Mouse (Mus musculus): ENCODE data around the gene Ltf. TPM values are rescaled to one million over a fixed set of nuclear protein-coding genes. Genes with fewer than 3 reads are reported as not detected.

The Ltf gene
- total RNA-seq, 2 experiments from 2014 or later, result 0.78 TPM; not detected in 1

GRCm38 (mm10) chr9:111015658-111016057 is 3.4 kb upstream of the Ltf start:
- intact Hi-C loops (cut with DNase I), result no loop called here
- DNase-seq (ENCODE audit: low spot score), result no peak

GRCm38 (mm10) chr9:111026791-111027190 is 7.7 kb downstream of the Ltf start:
- DNase-seq (ENCODE audit: low spot score), result no peak
- intact Hi-C loops (cut with DNase I), result no loop called here

GRCm38 (mm10) chr9:111033717-111034116 is 14.6 kb downstream of the Ltf start:
- no peak for DNase-seq (ENCODE audit: low spot score)
- intact Hi-C loops (cut with DNase I), result no loop called here

- intact Hi-C loops (cut with DNase I), result loop anchor here (5.0 kb wide), 1 partner anchor 43 kb away; no protein-coding TSS in a partner anchor
- DNase-seq (ENCODE audit: low spot score), result no peak
These were observed 20.9 kb downstream of the Ltf start for GRCm38 (mm10) chr9:111039966-111040365.

GRCm38 (mm10) chr9:111042266-111042665 is 23.2 kb downstream of the Ltf start:
- peak; percentile 42 for DNase-seq (ENCODE audit: low spot score)
- intact Hi-C loops (cut with DNase I), result loop anchor here (5.0 kb wide), 1 partner anchor 45 kb away; no protein-coding TSS in a partner anchor

GRCm38 (mm10) chr9:111046222-111046621 is 27.2 kb downstream of the Ltf start:
- no peak for DNase-seq (ENCODE audit: low spot score)
- intact Hi-C loops (cut with DNase I), result no loop called here

GRCm38 (mm10) chr9:111047266-111047665 is 28.2 kb downstream of the Ltf start:
- intact Hi-C loops (cut with DNase I), result no loop called here
- no peak for DNase-seq (ENCODE audit: low spot score)

GRCm38 (mm10) chr9:111048452-111048851 is 29.4 kb downstream of the Ltf start:
- DNase-seq (ENCODE audit: low spot score), result no peak
- intact Hi-C loops (cut with DNase I), result no loop called here

GRCm38 (mm10) chr9:111054923-111055322 is 35.9 kb downstream of the Ltf start:
- no peak for DNase-seq (ENCODE audit: low spot score)
- intact Hi-C loops (cut with DNase I), result loop anchor here (5.0 kb wide), 2 partner anchors 58 to 173 kb away; partner anchors contain the start of gene Tmie

GRCm38 (mm10) chr9:111055800-111056518 is 36.9 kb downstream of the Ltf start:
- DNase-seq (ENCODE audit: low spot score), result no peak
- intact Hi-C loops (cut with DNase I), result loop anchor here (5.0 kb wide), 2 partner anchors 59 to 174 kb away; partner anchors contain the start of gene Tmie

GRCm38 (mm10) chr9:111056519-111056797 is 37.4 kb downstream of the Ltf start:
- intact Hi-C loops (cut with DNase I), result loop anchor here (5.0 kb wide), 2 partner anchors 59 to 174 kb away; partner anchors contain the start of gene Tmie
- DNase-seq (ENCODE audit: low spot score), result no peak

GRCm38 (mm10) chr9:111056798-111057543 is 37.9 kb downstream of the Ltf start, which contains the start of gene Ccrl2:
Gene Ccrl2, minus strand, starts transcription at chr9:111057519.
- peak; percentile 58 for DNase-seq (ENCODE audit: low spot score)
- intact Hi-C loops (cut with DNase I), result loop anchor here (5.0 kb wide), 2 partner anchors 60 to 175 kb away; partner anchors contain the start of gene Tmie

- intact Hi-C loops (cut with DNase I), result loop anchor here (5.0 kb wide), 2 partner anchors 60 to 175 kb away; partner anchors contain the start of gene Tmie
- no peak for DNase-seq (ENCODE audit: low spot score)
These were observed 38.7 kb downstream of the Ltf start for GRCm38 (mm10) chr9:111057544-111058370.

GRCm38 (mm10) chr9:111058943-111059556 is 40.0 kb downstream of the Ltf start:
- intact Hi-C loops (cut with DNase I), result loop anchor here (5.0 kb wide), 2 partner anchors 62 to 177 kb away; partner anchors contain the start of gene Tmie
- no peak for DNase-seq (ENCODE audit: low spot score)

GRCm38 (mm10) chr9:111062840-111063239 is 43.8 kb downstream of the Ltf start:
- DNase-seq (ENCODE audit: low spot score), result no peak
- intact Hi-C loops (cut with DNase I), result no loop called here

- DNase-seq (ENCODE audit: low spot score), result no peak
- intact Hi-C loops (cut with DNase I), result no loop called here
These were observed 48.0 kb downstream of the Ltf start for GRCm38 (mm10) chr9:111067052-111067451.

GRCm38 (mm10) chr9:111070546-111070961 is 51.5 kb downstream of the Ltf start:
- DNase-seq (ENCODE audit: low spot score), result no peak
- intact Hi-C loops (cut with DNase I), result no loop called here

GRCm38 (mm10) chr9:111072175-111072574 is 53.1 kb downstream of the Ltf start:
- DNase-seq (ENCODE audit: low spot score), result no peak
- intact Hi-C loops (cut with DNase I), result loop anchor here (1.0 to 2.0 kb wide), 2 partner anchors 75 to 149 kb away; no protein-coding TSS in a partner anchor

GRCm38 (mm10) chr9:111072971-111073370 is 53.9 kb downstream of the Ltf start:
- intact Hi-C loops (cut with DNase I), result loop anchor here (1.0 to 2.0 kb wide), 2 partner anchors 76 to 150 kb away; no protein-coding TSS in a partner anchor
- DNase-seq (ENCODE audit: low spot score), result no peak

All from heart, postnatal 25 days (tissue).